Mouse (Mus musculus) central nervous system, embryonic 14 days (tissue): ENCODE results near the gene Ldhal6b. TPM values are rescaled to one million over a fixed set of nuclear protein-coding genes. Genes with fewer than 3 reads are reported as not detected.

Experiments
- polyA plus RNA-seq: library from polyadenylated mRNA; depleted of rRNA; stranded (reverse); fragments of >200 nt; gene quantifications from 2 replicates; pipeline ENCODE4 v1.2.3, GENCODE M21; 2012; rRNA removed

Ldhal6b gene
- polyA plus RNA-seq = 0.66 and 0.87 TPM in 2 replicates

GRCm38 (mm10) chr17:5418545-5418944 lies at the start of gene Ldhal6b:
Ldhal6b (minus strand) TSS chr17:5418767.

DNA sequence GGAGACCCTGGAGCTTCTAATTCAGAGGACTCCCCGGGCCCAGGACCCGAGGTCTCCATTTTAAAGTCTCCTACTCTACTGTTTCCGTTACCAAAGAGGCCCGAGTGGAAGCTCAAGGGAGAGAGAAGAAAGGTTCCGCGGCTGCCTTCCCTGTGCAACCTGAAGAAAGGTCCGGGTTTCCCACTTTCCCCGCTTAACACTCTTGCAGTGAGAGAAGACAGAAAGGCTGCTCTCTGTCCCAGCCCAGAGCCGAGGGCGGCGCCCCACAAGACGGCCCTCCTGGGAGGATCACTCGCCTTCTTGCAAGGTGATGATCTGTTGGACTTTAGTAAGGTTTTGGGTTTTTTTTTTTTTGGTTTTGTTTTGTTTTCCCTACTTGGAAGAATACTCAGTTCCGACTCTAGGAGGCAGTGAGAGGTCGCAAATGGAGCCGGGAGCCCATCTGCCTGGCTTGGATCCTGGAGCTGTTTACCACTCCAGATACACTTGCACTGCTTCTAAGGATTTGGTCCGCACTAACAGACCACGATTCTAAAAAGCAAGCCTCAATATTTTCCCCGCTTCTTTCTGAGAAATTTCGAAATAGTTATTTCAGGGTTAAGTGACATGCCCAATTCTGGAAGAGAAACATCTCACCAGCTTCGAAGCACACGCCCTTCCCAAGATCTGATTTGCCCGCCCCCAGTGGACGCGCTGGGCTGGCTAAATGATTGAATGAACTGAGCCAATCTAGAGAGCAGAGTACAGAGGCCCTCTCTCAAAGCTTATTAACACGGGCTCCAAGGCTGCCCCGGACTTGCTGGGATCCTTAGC lies 21.8 kb upstream of the Ldhal6b start, which contains the start of gene Tmem242:
Tmem242 (minus strand) TSS at position 101 of the 813 bp plus-strand sequence.

Other genes with a start within 250 kb of the Ldhal6b start
- 39.8 and 41.6 TPM in 2 replicates for gene Tmem242, start 21.5 kb upstream of the Ldhal6b start, polyA plus RNA-seq
- gene Zdhhc14, start 73.8 kb upstream of the Ldhal6b start, polyA plus RNA-seq = 4.1 and 5.0 TPM in 2 replicates